Mouse (Mus musculus) CH12.LX (cell line): ENCODE results near the gene Stn1.

ENCODE experiments used
- BHLHE40 ChIP-seq: IDR thresholded peaks from 2 replicates; pipeline ENCODE4 v1.6.1; 2011; ENCODE audit warnings: mild to moderate bottlenecking, low read depth, low read length, improper control_type of control experiment
- CTCF ChIP-seq, 2 experiments: IDR thresholded peaks in 1 of 2; conservative IDR thresholded peaks in 1 of 2; 2 replicates each; pipeline ENCODE4 v1.5.1; 2011 to 2012; ENCODE audit warnings: low read depth in 2 of 2, low read length in 2 of 2, improper control_type of control experiment in 1 of 2, inconsistent platforms in 1 of 2, mild to moderate bottlenecking in 1 of 2, moderate library complexity in 1 of 2
- EP300 ChIP-seq: IDR thresholded peaks from 2 replicates; pipeline ENCODE4 v1.6.1; 2011; ENCODE audit warnings: low read length, improper control_type of control experiment
- IRF4 ChIP-seq: IDR thresholded peaks from 2 replicates; pipeline ENCODE4 v1.6.1; 2014; ENCODE audit warnings: low read depth, mild to moderate bottlenecking, inconsistent platforms, low read length, improper control_type of control experiment
- MAFK ChIP-seq: IDR thresholded peaks from 2 replicates; pipeline ENCODE4 v1.6.1; 2011; ENCODE audit warnings: low read length, improper control_type of control experiment; ENCODE audit not compliant: insufficient replicate concordance
- MEF2A ChIP-seq: IDR thresholded peaks from 2 replicates; pipeline ENCODE4 v1.6.1; 2014; ENCODE audit warnings: low read depth, mild to moderate bottlenecking, inconsistent platforms, low read length, improper control_type of control experiment, borderline replicate concordance
- MYC ChIP-seq: IDR thresholded peaks from 2 replicates; pipeline ENCODE4 v1.6.1; 2011; ENCODE audit warnings: low read depth, mild to moderate bottlenecking, improper control_type of control experiment, low read length
- NELFE ChIP-seq: IDR thresholded peaks from 2 replicates; pipeline ENCODE4 v1.6.1; 2011; ENCODE audit warnings: low read depth, low read length, improper control_type of control experiment
- POLR2A ChIP-seq: IDR thresholded peaks from 2 replicates; pipeline ENCODE4 v1.6.1; 2011; ENCODE audit warnings: low read depth, mild to moderate bottlenecking, improper control_type of control experiment, low read length
- POLR2AphosphoS2 ChIP-seq: IDR thresholded peaks from 2 replicates; pipeline ENCODE4 v1.6.1; 2011; ENCODE audit warnings: low read depth, low read length, improper control_type of control experiment
- SMC3 ChIP-seq: IDR thresholded peaks from 2 replicates; pipeline ENCODE4 v1.6.1; 2011; ENCODE audit warnings: low read depth, low read length, improper control_type of control experiment
- ZMIZ1 ChIP-seq: IDR thresholded peaks from 2 replicates; pipeline ENCODE4 v1.6.1; 2012; ENCODE audit warnings: low read depth, mild to moderate bottlenecking, inconsistent platforms, low read length, improper control_type of control experiment

GRCm38 (mm10) chr19:47453352-47453751 lies 84.0 kb downstream of the Stn1 start:
- TF ChIP-seq IRF4 (no peak), ZMIZ1 (no peak), SMC3 (no peak), BHLHE40 (no peak), CTCF (conservative IDR thresholded peaks at IDR 0.05 in 1 of 2, IDR thresholded peaks at IDR 0.05 in 1 of 2; ENCODE audit: low read depth in 2 of 2, low read length in 2 of 2) (no peak), EP300 (no peak), POLR2A (no peak), NELFE (no peak), MYC (no peak), MAFK (no peak), MEF2A (no peak), POLR2AphosphoS2 (no peak)
